Mouse (Mus musculus) olfactory bulb, adult 2 months (tissue): ENCODE results near the gene Gipr.

Source experiments
- CTCF ChIP-seq: fragments of 200-500 bp; IDR thresholded peaks from 2 replicates; pipeline ENCODE4 v1.5.1; 2012; ENCODE audit warnings: low read depth, mild to moderate bottlenecking, low read length, moderate library complexity; ENCODE audit not compliant: insufficient read depth
- POLR2A ChIP-seq: fragments of 200-500 bp; IDR thresholded peaks from 2 replicates; pipeline ENCODE4 v1.6.1; 2012; ENCODE audit warnings: mild to moderate bottlenecking, low read depth, low read length, moderate library complexity; ENCODE audit not compliant: insufficient read depth

DNA sequence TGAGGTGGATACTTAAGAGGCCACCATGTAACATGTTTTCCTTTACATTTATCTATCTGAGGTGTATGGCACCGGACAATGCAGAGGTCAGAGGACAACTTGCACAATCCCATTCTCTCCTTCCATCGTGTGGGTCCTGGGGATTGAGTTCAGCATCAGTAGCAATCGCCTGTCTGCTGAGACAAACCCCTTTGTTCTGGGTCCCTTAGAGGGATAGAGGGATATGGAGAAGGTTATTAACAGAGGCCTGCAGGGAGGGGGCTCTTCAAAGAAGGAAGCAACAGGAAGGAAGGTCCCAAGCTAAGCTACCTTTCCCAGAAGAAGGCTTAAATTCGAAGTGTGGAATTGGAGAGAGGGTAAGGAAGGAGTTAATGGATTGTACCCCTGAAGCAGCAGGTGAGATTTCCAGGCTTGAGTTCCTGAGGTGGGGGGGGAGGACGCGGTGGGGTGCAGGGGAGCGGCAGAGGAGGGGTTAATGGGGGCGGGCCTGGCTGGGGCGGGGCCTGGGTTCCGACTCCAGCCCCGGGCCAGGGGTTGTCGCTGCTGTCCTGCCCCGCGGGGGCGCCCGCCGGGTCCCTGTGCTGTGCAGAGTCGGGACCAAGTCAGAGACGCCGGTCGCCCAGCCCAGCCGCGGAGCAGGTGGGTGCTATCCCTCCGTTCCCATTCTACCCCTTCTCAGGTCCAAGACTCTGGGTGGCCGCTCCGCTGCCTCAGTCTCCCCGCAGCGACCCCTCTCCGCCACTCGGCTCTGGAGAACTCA is 46.2 kb upstream of the Gipr start, which contains the start of gene Gpr4:
- TF ChIP-seq CTCF (no peak), POLR2A (no peak)
